Mouse (Mus musculus) small intestine, adult 2 months (tissue): ENCODE measurements around the gene Ptpn18.

Experiments used
- CTCF ChIP-seq: fragments of 200-500 bp; IDR thresholded peaks from 2 replicates; pipeline ENCODE4 v1.5.1; 2012; ENCODE audit warnings: low read depth, mild to moderate bottlenecking, control low read depth, inconsistent platforms, low read length, moderate library complexity, mixed read lengths; ENCODE audit not compliant: insufficient replicate concordance, insufficient read length; ENCODE audit errors: extremely low read depth
- POLR2A ChIP-seq: fragments of 200-500 bp; IDR thresholded peaks from 2 replicates; pipeline ENCODE4 v1.6.1; 2012; ENCODE audit warnings: low read depth, mild to moderate bottlenecking, control low read depth, inconsistent platforms, low read length, moderate library complexity

DNA sequence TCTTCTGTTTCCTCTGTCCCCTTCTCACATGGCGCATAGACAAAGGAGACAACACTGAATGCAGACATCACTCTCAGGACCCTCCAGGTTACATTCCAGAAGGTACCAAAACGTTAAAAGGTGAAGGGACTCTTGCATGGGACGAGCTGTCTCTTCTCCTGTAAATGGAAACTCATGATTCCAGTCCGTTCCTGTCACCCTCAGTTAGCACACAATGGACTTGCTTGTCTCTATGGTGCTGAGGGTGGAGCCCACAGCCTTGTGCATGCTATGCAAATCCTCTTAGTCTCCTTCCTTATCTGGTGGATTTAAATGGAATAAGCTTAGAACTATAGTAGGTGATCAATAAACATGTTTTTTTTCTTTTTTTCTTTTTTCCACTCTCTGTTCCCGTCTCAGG is 10.2 kb downstream of the Ptpn18 start:
- TF ChIP-seq CTCF = no peak
- no peak for TF ChIP-seq POLR2A
